Mouse (Mus musculus) testis, adult 2 months (tissue): ENCODE data around the gene Lrrc36. TPM values are rescaled to one million over a fixed set of nuclear protein-coding genes. Genes with fewer than 3 reads are reported as not detected.

Experiments
- H3K27ac ChIP-seq: fragments of 200-500 bp; 2 replicates; pipeline ENCODE4 v1.5.1; 2012; ENCODE audit warnings: low read depth, low read length; ENCODE audit not compliant: control insufficient read depth, insufficient read depth
- H3K27me3 ChIP-seq: fragments of 200-500 bp; 2 replicates; pipeline ENCODE4 v1.6.1; 2012; ENCODE audit warnings: mild to moderate bottlenecking, low read length, moderate library complexity; ENCODE audit not compliant: control insufficient read depth, insufficient read depth
- H3K36me3 ChIP-seq: fragments of 200-500 bp; 2 replicates; pipeline ENCODE4 v1.6.1; 2012; ENCODE audit warnings: mild to moderate bottlenecking, low read length; ENCODE audit not compliant: control insufficient read depth, insufficient read depth
- H3K4me1 ChIP-seq: fragments of 200-500 bp; 2 replicates; pipeline ENCODE4 v1.6.1; 2012; ENCODE audit warnings: low read length; ENCODE audit not compliant: control insufficient read depth, insufficient read depth
- H3K4me3 ChIP-seq: fragments of 200-500 bp; 2 replicates; pipeline ENCODE4 v1.5.1; 2012; ENCODE audit warnings: low read depth, mild to moderate bottlenecking, low read length, moderate library complexity, mixed read lengths; ENCODE audit not compliant: control insufficient read depth
- CTCF ChIP-seq: fragments of 200-500 bp; IDR thresholded peaks from 2 replicates; pipeline ENCODE4 v1.5.1; 2012; ENCODE audit warnings: low read depth, mild to moderate bottlenecking, inconsistent platforms, low read length, moderate library complexity; ENCODE audit not compliant: control insufficient read depth, insufficient read depth, insufficient replicate concordance
- POLR2A ChIP-seq: fragments of 200-500 bp; IDR thresholded peaks from 2 replicates; pipeline ENCODE4 v1.6.1; 2012; ENCODE audit warnings: low read depth, mild to moderate bottlenecking, inconsistent platforms, low read length, moderate library complexity; ENCODE audit not compliant: control insufficient read depth
- polyA plus RNA-seq: library from polyadenylated mRNA; depleted of rRNA; stranded (reverse); fragments of >200 nt; gene quantifications from 2 replicates; pipeline ENCODE4 v1.2.3, GENCODE M21; 2012

The Lrrc36 gene
- polyA plus RNA-seq, 1 experiment: 75.6 TPM

- no peak overlapping the region; the same call in 1 of the 2 replicates for H3K4me3 ChIP-seq
- TF ChIP-seq POLR2A (no peak), CTCF (no peak)
- no peaks in the 10 kb centered on the region for H3K27me3 ChIP-seq
- no peak overlapping the region for H3K27ac ChIP-seq
- peaks cover 33% of the 10 kb centered on the region for H3K4me1 ChIP-seq
- H3K36me3 ChIP-seq: no peaks in the 10 kb centered on the region
These were observed 54.8 kb downstream of the Lrrc36 start for GRCm38 (mm10) chr8:105468002-105468720.

DNA sequence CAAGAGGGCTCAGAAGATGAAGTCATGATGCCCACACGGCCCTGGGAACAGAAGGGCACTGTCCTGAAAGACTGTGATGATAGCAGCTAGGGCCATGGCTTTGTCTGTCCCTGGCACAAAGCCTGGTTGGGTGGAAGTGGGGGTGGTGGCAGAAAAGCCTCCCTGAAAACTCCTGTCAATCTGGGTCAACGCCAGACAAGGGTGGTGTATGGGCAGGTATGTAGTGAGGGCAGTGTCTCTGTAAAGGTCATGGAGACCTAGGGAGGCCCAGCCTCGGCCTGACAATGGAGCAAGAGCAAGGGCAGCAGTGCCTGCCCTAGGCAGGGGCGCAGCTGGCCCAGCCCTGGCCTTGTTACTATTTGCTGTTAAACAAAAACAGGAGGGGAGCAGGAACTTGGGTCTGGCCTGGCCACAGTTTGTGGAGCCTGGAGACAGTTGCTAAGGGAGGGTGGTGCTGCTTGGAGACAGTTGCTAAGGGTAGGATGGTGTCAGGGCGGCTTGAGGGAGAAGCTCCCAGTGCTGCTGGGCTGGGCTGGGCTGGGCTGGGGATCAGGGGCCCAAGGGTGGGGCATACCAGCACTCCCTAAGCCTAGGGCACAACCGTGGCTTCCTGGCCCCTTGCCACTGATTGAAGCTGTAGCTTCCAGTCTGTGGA lies 55.8 kb downstream of the Lrrc36 start:
- peak overlapping the region; percentile 75 for H3K27ac ChIP-seq
- peaks cover 33% of the 10 kb centered on the region for H3K4me1 ChIP-seq
- no peaks in the 10 kb centered on the region for H3K36me3 ChIP-seq
- H3K27me3 ChIP-seq: no peaks in the 10 kb centered on the region
- peak overlapping the region; percentile 12 for H3K4me3 ChIP-seq
- peak; percentile 17; the same call in 1 of the 2 replicates for TF ChIP-seq POLR2A
- TF ChIP-seq CTCF: no peak

- Histone ChIP-seq H3K36me3 (peaks cover 2% of the 10 kb centered on the region; the same call in 1 of the 2 replicates), H3K27me3 (no peaks in the 10 kb centered on the region), H3K4me1 (peaks cover 37% of the 10 kb centered on the region), H3K4me3 (peak overlapping the region; percentile 76), H3K27ac (no peak overlapping the region)
- TF ChIP-seq POLR2A (no peak), CTCF (no peak)
These were observed 56.4 kb downstream of the Lrrc36 start for GRCm38 (mm10) chr8:105469816-105470215.

- Histone ChIP-seq H3K27ac (no peak overlapping the region), H3K27me3 (no peaks in the 10 kb centered on the region), H3K36me3 (peaks cover 2% of the 10 kb centered on the region; the same call in 1 of the 2 replicates), H3K4me1 (peaks cover 37% of the 10 kb centered on the region), H3K4me3 (peak overlapping the region; percentile 76)
- TF ChIP-seq CTCF (no peak), POLR2A (no peak)
These were observed 56.9 kb downstream of the Lrrc36 start for GRCm38 (mm10) chr8:105470262-105470661.

- Histone ChIP-seq H3K4me1 (peaks cover 37% of the 10 kb centered on the region), H3K27ac (peak overlapping the region; percentile 27; the same call in 1 of the 2 replicates), H3K27me3 (no peaks in the 10 kb centered on the region), H3K4me3 (peak overlapping the region; percentile 76), H3K36me3 (peaks cover 2% of the 10 kb centered on the region; the same call in 1 of the 2 replicates)
- TF ChIP-seq CTCF (no peak), POLR2A (no peak)
These were observed 57.4 kb downstream of the Lrrc36 start for GRCm38 (mm10) chr8:105470681-105471313.

DNA sequence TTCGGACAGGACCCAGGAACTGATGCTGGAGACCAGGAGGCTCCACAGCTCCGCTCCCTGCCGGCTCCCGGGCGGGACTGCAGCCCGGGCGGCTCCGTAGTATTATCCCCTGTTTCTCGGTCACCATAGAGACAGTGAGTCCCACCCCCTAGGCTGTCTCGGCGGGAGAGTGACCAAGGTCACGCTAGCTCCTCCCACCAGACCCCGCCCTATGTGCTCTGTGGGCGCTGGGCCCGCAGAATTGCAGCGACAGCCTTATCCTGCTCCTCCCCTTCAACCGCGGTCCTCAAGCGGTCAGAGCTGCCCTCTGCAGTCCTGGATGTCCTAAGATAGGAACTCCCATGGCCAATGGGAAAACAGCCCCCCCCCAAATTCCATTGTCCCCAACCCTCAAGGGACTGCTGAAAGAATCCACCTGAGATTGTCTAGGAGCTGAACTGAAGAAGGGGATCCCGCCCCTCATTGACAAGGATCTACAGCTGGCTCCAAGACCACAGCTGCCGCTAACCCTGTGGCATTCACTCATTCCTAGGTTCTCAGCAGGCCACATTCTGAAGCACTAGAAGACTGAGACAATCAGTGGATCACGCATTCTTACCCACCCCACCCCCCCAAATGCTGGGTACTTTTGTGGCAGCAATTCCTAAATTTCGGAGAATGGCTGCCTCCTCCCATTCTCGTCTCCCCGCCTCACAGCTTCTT lies 58.1 kb downstream of the Lrrc36 start, which contains the start of gene Tppp3:
Gene Tppp3, minus strand, starts transcription at position 213 of the 702 bp plus-strand sequence.
- Histone ChIP-seq H3K4me1 (peaks cover 37% of the 10 kb centered on the region), H3K36me3 (peaks cover 2% of the 10 kb centered on the region; the same call in 1 of the 2 replicates), H3K4me3 (peak within 1 kb of the TSS; percentile 76), H3K27ac (peak within 1 kb of the TSS; percentile 27; the same call in 1 of the 2 replicates), H3K27me3 (no peaks in the 10 kb centered on the region)
- TF ChIP-seq POLR2A (peak; percentile 42; the same call in 1 of the 2 replicates), CTCF (no peak)
